Mouse (Mus musculus) megakaryocyte, adult 5-6 weeks (primary cell): ENCODE measurements around the gene Akr1d1. TPM values are rescaled to one million over a fixed set of nuclear protein-coding genes. Genes with fewer than 3 reads are reported as not detected.
A peak's percentile ranks its signal among the peaks of the same experiment; 100 is the strongest.

ENCODE experiments used
- ATAC-seq: 2 replicates; pipeline ENCODE4 v1.8.0; 2016; ENCODE audit warnings: mild to moderate bottlenecking, inconsistent platforms; ENCODE audit not compliant: poor library complexity, severe bottlenecking
- total RNA-seq, 2 experiments: library from RNA; stranded (forward) in 1 of 2; stranded (reverse) in 1 of 2; fragments of 153-499, 151-499 nt in 1 of 2; fragments of 221-1000, 200-1000 nt in 1 of 2; gene quantifications; 2 replicates each; pipeline versions ENCODE4 v1.2.3 to v1.2.4; 2015 to 2017

Akr1d1 gene
- total RNA-seq, 2 experiments from 2014 or later = not detected

GRCm38 (mm10) chr6:37554327-37554726, 24.4 kb downstream of the Akr1d1 start:
- no peak for ATAC-seq

- ATAC-seq = no peak
Observed at GRCm38 (mm10) chr6:37563861-37564260, 33.9 kb downstream of the Akr1d1 start.

GRCm38 (mm10) chr6:37567363-37567762, 37.4 kb downstream of the Akr1d1 start:
- ATAC-seq = no peak

- no peak for ATAC-seq
Observed at GRCm38 (mm10) chr6:37571939-37572338, 42.0 kb downstream of the Akr1d1 start.

GRCm38 (mm10) chr6:37572935-37573334, 43.0 kb downstream of the Akr1d1 start:
- ATAC-seq = no peak

- ATAC-seq = no peak
Observed at GRCm38 (mm10) chr6:37580476-37580875, 50.5 kb downstream of the Akr1d1 start.

GRCm38 (mm10) chr6:37589340-37589962, 59.5 kb downstream of the Akr1d1 start:
- peak; percentile 95 for ATAC-seq

GRCm38 (mm10) chr6:37590800-37591199, 60.8 kb downstream of the Akr1d1 start:
- ATAC-seq = no peak

GRCm38 (mm10) chr6:37592101-37593032, 62.4 kb downstream of the Akr1d1 start:
- ATAC-seq = peak; percentile 82

- no peak for ATAC-seq
Observed at GRCm38 (mm10) chr6:37593033-37593374, 63.0 kb downstream of the Akr1d1 start.

- ATAC-seq = no peak
Observed at GRCm38 (mm10) chr6:37593551-37594089, 63.6 kb downstream of the Akr1d1 start.

GRCm38 (mm10) chr6:37597088-37597487, 67.1 kb downstream of the Akr1d1 start:
- ATAC-seq = no peak

- no peak for ATAC-seq
Observed at GRCm38 (mm10) chr6:37598033-37598432, 68.1 kb downstream of the Akr1d1 start.

- peak; percentile 75 for ATAC-seq
Observed at GRCm38 (mm10) chr6:37600976-37601498, 71.1 kb downstream of the Akr1d1 start.

GRCm38 (mm10) chr6:37602857-37603765, 73.1 kb downstream of the Akr1d1 start:
- ATAC-seq = no peak

- peak; percentile 50 for ATAC-seq
Observed at GRCm38 (mm10) chr6:37604178-37604883, 74.4 kb downstream of the Akr1d1 start.

GRCm38 (mm10) chr6:37604884-37605269, 74.9 kb downstream of the Akr1d1 start:
- ATAC-seq = peak; percentile 42; the same call in 1 of the 2 replicates

GRCm38 (mm10) chr6:37607511-37608289, 77.7 kb downstream of the Akr1d1 start:
- peak; percentile 76 for ATAC-seq
